Mouse (Mus musculus): ENCODE data around the gene Clic4. TPM values are rescaled to one million over a fixed set of nuclear protein-coding genes. Genes with fewer than 3 reads are reported as not detected.

Clic4 gene
- polyA plus RNA-seq, 1 experiment from 2014 or later = 141 TPM

- Histone ChIP-seq H3K4me2 (no peak overlapping the region), H3K27ac (no peak overlapping the region), H3K36me3 (no peaks in the 10 kb centered on the region), H3K9me3 (no peaks in the 10 kb centered on the region), H3K4me3 (replicated peaks) (no peak overlapping the region), H3K4me1 (peaks cover 25% of the 10 kb centered on the region), H3K27me3 (replicated peaks) (peaks cover 57% of the 10 kb centered on the region), H3K9ac (no peak overlapping the region)
- ATAC-seq (ENCODE audit: insufficient read depth, low FRiP score, low read depth) = peak; percentile 28; the same call in 1 of the 2 replicates
- WGBS = 75% methylated on average over 12 of the region's 12 CpGs
These were observed 101.2 kb downstream of the Clic4 start for GRCm38 (mm10) chr4:135171304-135171875.

- Histone ChIP-seq H3K4me2 (no peak overlapping the region), H3K9me3 (no peaks in the 10 kb centered on the region), H3K4me3 (replicated peaks) (no peak overlapping the region), H3K27me3 (replicated peaks) (peaks cover 57% of the 10 kb centered on the region), H3K9ac (no peak overlapping the region), H3K27ac (no peak overlapping the region), H3K4me1 (peaks cover 21% of the 10 kb centered on the region; the same call in 1 of the 2 replicates), H3K36me3 (no peaks in the 10 kb centered on the region)
- no peak for ATAC-seq (ENCODE audit: insufficient read depth, low FRiP score, low read depth)
- WGBS = 69% methylated on average over 4 of the region's 4 CpGs
These were observed 103.1 kb downstream of the Clic4 start for GRCm38 (mm10) chr4:135169501-135169900.

GRCm38 (mm10) chr4:135169096-135169495 lies 103.5 kb downstream of the Clic4 start:
- H3K27me3 ChIP-seq (replicated peaks) = peaks cover 59% of the 10 kb centered on the region
- H3K9me3 ChIP-seq = no peaks in the 10 kb centered on the region
- H3K4me1 ChIP-seq = peaks cover 21% of the 10 kb centered on the region; the same call in 1 of the 2 replicates
- no peak overlapping the region for H3K4me2 ChIP-seq
- WGBS = 81% methylated on average over 10 of the region's 10 CpGs
- H3K9ac ChIP-seq = no peak overlapping the region
- no peaks in the 10 kb centered on the region for H3K36me3 ChIP-seq
- no peak overlapping the region for H3K27ac ChIP-seq
- no peak for ATAC-seq (ENCODE audit: insufficient read depth, low FRiP score, low read depth)
- no peak overlapping the region for H3K4me3 ChIP-seq (replicated peaks)

GRCm38 (mm10) chr4:135167816-135168527 lies 104.6 kb downstream of the Clic4 start:
- peaks cover 51% of the 10 kb centered on the region for H3K27me3 ChIP-seq (replicated peaks)
- 48% methylated on average over 7 of the region's 7 CpGs for WGBS
- H3K36me3 ChIP-seq = no peaks in the 10 kb centered on the region
- no peaks in the 10 kb centered on the region for H3K9me3 ChIP-seq
- H3K4me2 ChIP-seq = no peak overlapping the region
- no peak for ATAC-seq (ENCODE audit: insufficient read depth, low FRiP score, low read depth)
- H3K27ac ChIP-seq = no peak overlapping the region
- no peak overlapping the region for H3K9ac ChIP-seq
- peaks cover 21% of the 10 kb centered on the region; the same call in 1 of the 2 replicates for H3K4me1 ChIP-seq
- no peak overlapping the region for H3K4me3 ChIP-seq (replicated peaks)

- WGBS = 13% methylated on average over 23 of the region's 23 CpGs
- Histone ChIP-seq H3K4me2 (peak overlapping the region; percentile 32), H3K36me3 (no peaks in the 10 kb centered on the region), H3K27ac (peak overlapping the region; percentile 31; the same call in 1 of the 2 replicates), H3K9me3 (no peaks in the 10 kb centered on the region), H3K9ac (no peak overlapping the region), H3K27me3 (replicated peaks) (peaks cover 45% of the 10 kb centered on the region), H3K4me3 (replicated peaks) (no peak overlapping the region), H3K4me1 (peaks cover 21% of the 10 kb centered on the region; the same call in 1 of the 2 replicates)
- ATAC-seq (ENCODE audit: insufficient read depth, low FRiP score, low read depth) = peak; percentile 35; the same call in 1 of the 2 replicates
These were observed 106.0 kb downstream of the Clic4 start for GRCm38 (mm10) chr4:135166413-135167225.

GRCm38 (mm10) chr4:135165761-135166160 lies 106.9 kb downstream of the Clic4 start:
- H3K4me2 ChIP-seq = no peak overlapping the region
- H3K27ac ChIP-seq = no peak overlapping the region
- ATAC-seq (ENCODE audit: insufficient read depth, low FRiP score, low read depth) = no peak
- no peaks in the 10 kb centered on the region for H3K36me3 ChIP-seq
- H3K9ac ChIP-seq = no peak overlapping the region
- H3K4me1 ChIP-seq = peaks cover 21% of the 10 kb centered on the region; the same call in 1 of the 2 replicates
- no peak overlapping the region for H3K4me3 ChIP-seq (replicated peaks)
- 59% methylated on average over 6 of the region's 6 CpGs for WGBS
- peaks cover 41% of the 10 kb centered on the region for H3K27me3 ChIP-seq (replicated peaks)
- no peaks in the 10 kb centered on the region for H3K9me3 ChIP-seq

Other genes starting within 250 kb of the Clic4 start
- 0.21 and 0.26 TPM in 2 replicates for gene Runx3, start 152.2 kb downstream of the Clic4 start, polyA plus RNA-seq (2015; fragmentation: Nextera tagmentation; extraction: Ambion mirVana)
- 226 and 233 TPM in 2 replicates for gene Srrm1, start 80.5 kb upstream of the Clic4 start, polyA plus RNA-seq (2015; fragmentation: Nextera tagmentation; extraction: Ambion mirVana)
- 19.0 and 21.9 TPM in 2 replicates for gene Ncmap, start 125.4 kb upstream of the Clic4 start, polyA plus RNA-seq (2015; fragmentation: Nextera tagmentation; extraction: Ambion mirVana)
- 18.8 and 21.3 TPM in 2 replicates for gene Rcan3, start 161.0 kb upstream of the Clic4 start, polyA plus RNA-seq (2015; fragmentation: Nextera tagmentation; extraction: Ambion mirVana)
- gene Stpg1, start 222.0 kb upstream of the Clic4 start, polyA plus RNA-seq (2015; fragmentation: Nextera tagmentation; extraction: Ambion mirVana) = 0.23 and 0.27 TPM in 2 replicates
- 4.5 and 4.7 TPM in 2 replicates for gene Nipal3, start 222.2 kb upstream of the Clic4 start, polyA plus RNA-seq (2015; fragmentation: Nextera tagmentation; extraction: Ambion mirVana)